Mouse (Mus musculus): Measurements from ENCODE around the gene Alkbh7. TPM values are rescaled to one million over a fixed set of nuclear protein-coding genes. Genes with fewer than 3 reads are reported as not detected.

The Alkbh7 gene
- polyA plus RNA-seq, 1 experiment, result 68.7 TPM

DNA sequence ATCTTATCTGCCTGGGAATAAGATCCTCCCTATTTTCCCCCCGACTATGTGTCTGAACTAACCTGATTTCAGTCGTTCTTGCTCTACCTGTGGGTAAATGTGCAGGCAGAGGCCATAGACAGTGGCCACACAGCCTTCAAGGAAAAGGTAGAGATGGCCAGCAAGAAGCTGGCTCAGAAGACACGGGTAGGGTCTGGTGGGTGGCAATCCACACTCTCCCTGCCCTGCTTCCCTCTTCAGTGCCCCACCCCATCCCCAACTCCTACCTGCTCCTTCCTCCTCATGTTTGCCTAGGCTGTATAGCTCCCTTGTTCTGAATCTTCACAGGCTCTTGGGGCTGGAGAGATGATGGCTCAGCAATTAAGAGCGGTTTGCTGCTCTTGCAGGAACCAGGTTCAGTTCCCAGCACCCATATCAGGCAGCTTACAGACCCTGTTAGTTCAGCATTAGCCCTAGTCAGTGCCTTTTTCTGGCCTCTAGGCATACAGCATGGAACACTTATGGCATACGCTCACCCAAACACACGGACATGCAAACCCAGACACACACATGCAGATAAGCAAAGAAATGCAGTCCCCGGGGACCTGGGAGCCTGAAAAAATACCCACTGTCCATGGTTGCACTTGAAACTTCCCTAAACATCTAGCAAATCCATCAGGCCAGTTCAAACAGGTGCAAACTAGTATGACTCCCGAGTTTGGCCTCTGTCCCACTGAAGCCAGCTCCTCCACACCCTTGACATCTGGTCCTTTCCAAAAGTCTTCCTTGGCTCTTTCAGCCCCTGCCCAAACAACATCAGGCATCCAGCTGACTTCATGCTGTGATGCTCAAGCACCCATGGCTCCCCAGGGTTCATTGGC, 20.4 kb upstream of the Alkbh7 start:
- Histone ChIP-seq H3K4me1 (ENCODE audit: control insufficient read depth, insufficient read depth, insufficient read length, low read length) (no peaks in the 10 kb centered on the region), H3K4me3 (ENCODE audit: insufficient read depth, low read depth, low read length) (no peak overlapping the region), H3K27ac (replicated peaks; ENCODE audit: low read depth, low read length) (no peak overlapping the region)

- no peak overlapping the region for H3K27ac ChIP-seq (replicated peaks; ENCODE audit: low read depth, low read length)
- no peaks in the 10 kb centered on the region for H3K4me1 ChIP-seq (ENCODE audit: control insufficient read depth, insufficient read depth, insufficient read length, low read length)
- H3K4me3 ChIP-seq (ENCODE audit: insufficient read depth, low read depth, low read length), result no peak overlapping the region
Measured at GRCm38 (mm10) chr17:56979524-56979923, 17.6 kb upstream of the Alkbh7 start.

DNA sequence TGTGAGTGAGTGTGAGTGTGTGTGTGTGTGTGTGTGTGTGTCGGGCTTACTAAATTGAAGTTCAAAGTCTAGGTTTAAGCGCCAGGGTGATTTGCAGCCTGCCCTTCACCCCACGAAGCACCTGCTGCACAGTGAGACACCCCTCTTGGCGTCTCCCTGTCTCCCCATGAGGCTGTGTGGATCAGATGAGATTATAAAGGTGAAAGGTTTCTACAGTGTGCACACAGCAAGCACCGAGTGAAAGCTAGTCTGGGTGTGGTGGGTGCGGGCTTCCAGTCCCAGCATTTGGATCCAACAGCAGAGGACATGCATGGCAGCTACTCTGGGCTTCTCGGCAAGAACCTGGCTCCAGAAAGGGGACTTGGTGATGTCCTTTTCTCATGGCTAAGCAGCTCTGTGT, 16.1 kb upstream of the Alkbh7 start:
- Histone ChIP-seq H3K4me3 (ENCODE audit: insufficient read depth, low read depth, low read length) (no peak overlapping the region), H3K27ac (replicated peaks; ENCODE audit: low read depth, low read length) (no peak overlapping the region), H3K4me1 (ENCODE audit: control insufficient read depth, insufficient read depth, insufficient read length, low read length) (no peaks in the 10 kb centered on the region)

GRCm38 (mm10) chr17:56982013-56982412, 15.1 kb upstream of the Alkbh7 start, which contains the start of gene Acer1:
Gene Acer1, minus strand, starts transcription at chr17:56982126.
- H3K4me1 ChIP-seq (ENCODE audit: control insufficient read depth, insufficient read depth, insufficient read length, low read length), result no peaks in the 10 kb centered on the region
- H3K4me3 ChIP-seq (ENCODE audit: insufficient read depth, low read depth, low read length), result no peak within 1 kb of the TSS
- no peak within 1 kb of the TSS for H3K27ac ChIP-seq (replicated peaks; ENCODE audit: low read depth, low read length)

- Histone ChIP-seq H3K27ac (replicated peaks; ENCODE audit: low read depth, low read length) (no peak overlapping the region), H3K4me1 (ENCODE audit: control insufficient read depth, insufficient read depth, insufficient read length, low read length) (no peaks in the 10 kb centered on the region), H3K4me3 (ENCODE audit: insufficient read depth, low read depth, low read length) (no peak overlapping the region)
Measured at GRCm38 (mm10) chr17:56984886-56985285, 12.3 kb upstream of the Alkbh7 start.

- H3K4me1 ChIP-seq (ENCODE audit: control insufficient read depth, insufficient read depth, insufficient read length, low read length), result no peaks in the 10 kb centered on the region
- H3K27ac ChIP-seq (replicated peaks; ENCODE audit: low read depth, low read length), result no peak overlapping the region
Measured at GRCm38 (mm10) chr17:56985656-56986055, 11.5 kb upstream of the Alkbh7 start.

GRCm38 (mm10) chr17:56986105-56986805, 10.9 kb upstream of the Alkbh7 start:
- no peak overlapping the region for H3K27ac ChIP-seq (replicated peaks; ENCODE audit: low read depth, low read length)
- H3K4me3 ChIP-seq (ENCODE audit: insufficient read depth, low read depth, low read length), result no peak overlapping the region
- H3K4me1 ChIP-seq (ENCODE audit: control insufficient read depth, insufficient read depth, insufficient read length, low read length), result 0 out of 2 replicates have a peak, but pooled peaks cover 5% of the 10 kb centered on the region

More at GRCm38 (mm10) chr17:56985656-56986055, 11.5 kb upstream of the Alkbh7 start:
- no peak overlapping the region for H3K4me3 ChIP-seq (ENCODE audit: insufficient read depth, low read depth, low read length)

- Histone ChIP-seq H3K4me1 (ENCODE audit: control insufficient read depth, insufficient read depth, insufficient read length, low read length) (0 out of 2 replicates have a peak, but pooled peaks cover 5% of the 10 kb centered on the region), H3K27ac (replicated peaks; ENCODE audit: low read depth, low read length) (no peak overlapping the region), H3K4me3 (ENCODE audit: insufficient read depth, low read depth, low read length) (no peak overlapping the region)
Measured at GRCm38 (mm10) chr17:56988441-56988840, 8.7 kb upstream of the Alkbh7 start.

- H3K4me1 ChIP-seq (ENCODE audit: control insufficient read depth, insufficient read depth, insufficient read length, low read length), result 0 out of 2 replicates have a peak, but pooled peaks cover 5% of the 10 kb centered on the region
- H3K4me3 ChIP-seq (ENCODE audit: insufficient read depth, low read depth, low read length), result no peak overlapping the region
- H3K27ac ChIP-seq (replicated peaks; ENCODE audit: low read depth, low read length), result no peak overlapping the region
Measured at GRCm38 (mm10) chr17:56988921-56989430, 8.2 kb upstream of the Alkbh7 start.

DNA sequence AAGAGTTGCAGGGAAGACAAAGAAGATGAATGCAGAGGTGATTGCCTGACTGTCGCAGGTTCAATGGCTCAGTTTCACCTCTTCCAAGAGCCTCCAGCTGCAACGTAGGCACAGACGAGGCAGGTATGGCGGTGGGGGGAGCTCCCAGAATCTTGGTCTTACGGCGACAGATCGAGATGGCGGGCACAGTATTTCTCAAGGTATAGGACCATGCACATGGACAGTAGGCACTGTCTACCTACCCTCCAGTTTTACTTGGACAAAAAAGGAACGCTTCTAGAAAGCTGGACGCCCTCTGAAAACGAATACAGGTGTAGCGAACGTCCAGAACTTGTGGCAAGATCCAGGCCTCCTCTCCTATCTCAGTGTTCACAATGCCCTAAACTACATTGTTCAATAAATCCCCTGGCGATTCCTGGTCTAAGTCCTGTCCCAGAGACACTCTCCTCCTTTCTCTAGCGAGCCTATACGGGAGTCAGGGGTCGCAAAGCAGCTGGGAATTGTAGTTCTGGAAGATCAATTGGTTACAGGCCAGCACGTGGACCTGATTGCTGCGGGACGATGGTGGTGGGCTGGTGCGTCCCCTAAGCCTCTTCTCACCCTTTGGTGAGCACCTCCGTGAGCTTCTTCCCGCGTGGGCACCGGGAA, 7.5 kb upstream of the Alkbh7 start:
- peak overlapping the region; percentile 77 for H3K4me3 ChIP-seq (ENCODE audit: insufficient read depth, low read depth, low read length)
- H3K27ac ChIP-seq (replicated peaks; ENCODE audit: low read depth, low read length), result peak overlapping the region; percentile 34; the same call in 1 of the 2 replicates
- H3K4me1 ChIP-seq (ENCODE audit: control insufficient read depth, insufficient read depth, insufficient read length, low read length), result 0 out of 2 replicates have a peak, but pooled peaks cover 5% of the 10 kb centered on the region

DNA sequence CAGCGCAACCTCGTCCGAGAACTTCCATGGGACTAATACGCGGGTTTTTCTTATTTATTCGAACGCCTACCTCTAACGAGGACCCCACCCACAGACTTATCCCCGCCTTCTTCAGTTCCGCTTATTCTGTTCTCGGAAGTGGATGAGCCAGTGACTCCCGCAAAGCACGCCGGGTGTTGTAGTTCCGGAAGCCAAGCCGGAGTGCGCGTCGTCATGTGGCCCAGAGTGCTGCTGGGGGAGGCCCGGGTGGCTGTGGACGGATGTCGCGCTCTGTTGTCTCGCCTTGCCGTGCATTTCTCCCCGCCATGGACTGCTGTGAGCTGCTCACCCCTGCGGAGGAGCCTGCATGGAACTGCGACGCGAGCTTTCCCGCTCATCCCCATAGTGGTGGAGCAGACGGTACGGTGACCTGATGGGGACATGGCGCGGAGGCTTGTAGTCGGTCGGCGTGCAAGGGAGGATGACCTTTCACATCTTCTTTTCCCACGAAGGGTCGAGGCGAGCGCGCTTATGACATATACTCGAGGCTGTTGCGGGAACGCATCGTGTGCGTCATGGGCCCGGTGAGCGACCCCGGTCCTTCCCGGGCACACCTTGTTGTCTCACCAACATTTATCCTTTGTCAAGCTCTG, 6.9 kb upstream of the Alkbh7 start, which contains the start of gene Clpp:
Clpp (plus strand) TSS at position 191 of the 632 bp plus-strand sequence.
- peak within 1 kb of the TSS; percentile 87 for H3K4me3 ChIP-seq (ENCODE audit: insufficient read depth, low read depth, low read length)
- H3K27ac ChIP-seq (replicated peaks; ENCODE audit: low read depth, low read length), result peak within 1 kb of the TSS; percentile 77
- 0 out of 2 replicates have a peak, but pooled peaks cover 5% of the 10 kb centered on the region for H3K4me1 ChIP-seq (ENCODE audit: control insufficient read depth, insufficient read depth, insufficient read length, low read length)

DNA sequence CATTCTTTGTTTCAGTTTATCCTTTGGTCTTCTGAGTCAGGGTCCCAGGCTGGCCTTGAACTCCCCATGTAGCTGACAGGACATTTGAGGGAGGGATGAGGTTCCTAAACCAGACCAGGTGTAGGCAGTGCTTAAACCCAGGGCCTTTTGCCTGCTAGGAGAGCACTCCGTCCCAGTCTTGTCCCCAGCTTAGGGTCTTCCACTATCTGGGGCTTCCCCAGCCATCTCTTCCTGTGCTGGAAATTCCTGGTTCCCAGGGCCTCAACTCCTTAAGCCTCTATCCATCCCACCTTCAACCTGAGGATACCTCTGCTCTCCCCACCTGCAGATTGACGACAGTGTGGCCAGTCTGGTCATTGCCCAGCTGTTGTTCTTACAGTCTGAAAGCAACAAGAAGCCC, 6.2 kb upstream of the Alkbh7 start:
- 0 out of 2 replicates have a peak, but pooled peaks cover 5% of the 10 kb centered on the region for H3K4me1 ChIP-seq (ENCODE audit: control insufficient read depth, insufficient read depth, insufficient read length, low read length)
- peak overlapping the region; percentile 87 for H3K4me3 ChIP-seq (ENCODE audit: insufficient read depth, low read depth, low read length)
- H3K27ac ChIP-seq (replicated peaks; ENCODE audit: low read depth, low read length), result no peak overlapping the region

DNA sequence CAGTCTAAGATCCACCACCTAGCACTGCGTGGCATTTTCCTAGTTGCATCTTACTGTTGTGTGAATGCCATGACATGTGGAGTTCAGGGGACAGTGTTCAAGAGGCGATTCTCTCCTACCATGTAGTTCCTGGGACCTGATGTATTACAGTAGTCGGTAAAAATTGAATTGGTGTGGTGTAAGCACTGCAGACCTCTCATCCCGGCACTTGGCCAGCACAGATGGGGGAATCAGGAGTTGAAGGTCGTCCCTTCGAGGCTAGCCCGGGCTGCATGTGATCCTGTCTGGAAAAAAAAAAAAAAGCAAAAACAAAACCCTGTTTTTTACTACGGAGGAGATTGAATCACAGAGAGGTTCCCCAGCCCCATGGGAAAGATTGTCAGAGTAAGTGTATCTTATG, 2.1 kb upstream of the Alkbh7 start:
- Histone ChIP-seq H3K27ac (replicated peaks; ENCODE audit: low read depth, low read length) (no peak overlapping the region), H3K4me1 (ENCODE audit: control insufficient read depth, insufficient read depth, insufficient read length, low read length) (0 out of 2 replicates have a peak, but pooled peaks cover 5% of the 10 kb centered on the region), H3K4me3 (ENCODE audit: insufficient read depth, low read depth, low read length) (no peak overlapping the region)

GRCm38 (mm10) chr17:56996506-56996905, 633 bp upstream of the Alkbh7 start:
- Histone ChIP-seq H3K27ac (replicated peaks; ENCODE audit: low read depth, low read length) (peak overlapping the region; percentile 7; the same call in 1 of the 2 replicates), H3K4me1 (ENCODE audit: control insufficient read depth, insufficient read depth, insufficient read length, low read length) (no peaks in the 10 kb centered on the region), H3K4me3 (ENCODE audit: insufficient read depth, low read depth, low read length) (no peak overlapping the region)
